Mouse (Mus musculus) stomach, embryonic 14.5 days (tissue): ENCODE results near the gene Hexdc. TPM values are rescaled to one million over a fixed set of nuclear protein-coding genes. Genes with fewer than 3 reads are reported as not detected.

ENCODE experiments used
- ATAC-seq: fragments of 200-750 bp; cut with Nextera tagmentation; 2 replicates; pipeline ENCODE4 v1.8.0; 2017; ENCODE audit warnings: low read depth, moderate TSS enrichment; ENCODE audit not compliant: insufficient number of reproducible peaks, insufficient read depth, low FRiP score
- H3K27ac ChIP-seq: fragments of 300-500 bp; sonication (generic); 2 replicates; pipeline ENCODE4 v1.5.1; 2014; ENCODE audit warnings: mild to moderate bottlenecking, low read length, moderate library complexity, mixed read lengths
- H3K27me3 ChIP-seq: fragments of 300-500 bp; sonication (generic); 2 replicates; pipeline ENCODE4 v1.6.1; 2014; ENCODE audit warnings: low read length, control low read depth, mixed read lengths; ENCODE audit not compliant: control insufficient read depth, insufficient read depth
- H3K36me3 ChIP-seq: fragments of 300-500 bp; sonication (generic); 2 replicates; pipeline ENCODE4 v1.6.1; 2014; ENCODE audit warnings: mild to moderate bottlenecking, control low read depth, low read length, moderate library complexity, mixed read lengths; ENCODE audit not compliant: control insufficient read depth, insufficient read depth
- H3K4me1 ChIP-seq: fragments of 300-500 bp; sonication (generic); 2 replicates; pipeline ENCODE4 v1.6.1; 2014; ENCODE audit warnings: low read length, control low read depth, mixed read lengths; ENCODE audit not compliant: control insufficient read depth, insufficient read depth
- H3K4me2 ChIP-seq: fragments of 300-500 bp; sonication (generic); replicated peaks from 2 replicates; pipeline ENCODE4 v1.6.1; 2014; ENCODE audit warnings: low read depth, low read length, control low read depth
- H3K4me3 ChIP-seq: fragments of 300-500 bp; sonication (generic); 2 replicates; pipeline ENCODE4 v1.5.1; 2014; ENCODE audit warnings: low read depth, low read length, control low read depth
- H3K9ac ChIP-seq: fragments of 300-500 bp; sonication (generic); replicated peaks from 2 replicates; pipeline ENCODE4 v1.6.1; 2014; ENCODE audit warnings: low read depth, mild to moderate bottlenecking, control low read depth, low read length, moderate library complexity, mixed read lengths
- H3K9me3 ChIP-seq: fragments of 300-500 bp; sonication (generic); 2 replicates; pipeline ENCODE4 v1.6.1; 2016; ENCODE audit warnings: low read depth, low read length, control low read depth; ENCODE audit not compliant: control insufficient read depth
- WGBS: fragments of 180-500 bp; shearing (Covaris S2); extraction: QIAGEN DNeasy Blood & Tissue Kit; methylation state at CpG from one replicate; pipeline ENCODE4 v1.1.7; 2014; 5-methylcytosine and 5-hydroxymethylcytosine counted together
- polyA plus RNA-seq: library from polyadenylated mRNA; unstranded; fragments of >200 nt; fragmentation: Nextera tagmentation; extraction: Ambion mirVana; gene quantifications from 2 replicates; pipeline ENCODE4 v1.2.1, GENCODE M21; 2014

Gene Hexdc
- polyA plus RNA-seq, 1 experiment from 2014 or later = 12.0 TPM

- Histone ChIP-seq H3K4me2 (no peak overlapping the region), H3K4me3 (no peak overlapping the region), H3K27me3 (no peaks in the 10 kb centered on the region), H3K27ac (no peak overlapping the region), H3K36me3 (no peaks in the 10 kb centered on the region; the same call in 1 of the 2 replicates), H3K4me1 (no peaks in the 10 kb centered on the region), H3K9ac (no peak overlapping the region), H3K9me3 (no peaks in the 10 kb centered on the region)
- WGBS = 56% methylated on average over 12 of the region's 12 CpGs
- peak; percentile 39; the same call in 1 of the 2 replicates for ATAC-seq
Observed at GRCm38 (mm10) chr11:121176285-121177270, 27.7 kb upstream of the Hexdc start.

GRCm38 (mm10) chr11:121189681-121190080 lies 14.6 kb upstream of the Hexdc start:
- Histone ChIP-seq H3K36me3 (no peaks in the 10 kb centered on the region), H3K9ac (no peak overlapping the region), H3K27ac (no peak overlapping the region), H3K4me2 (no peak overlapping the region), H3K4me1 (no peaks in the 10 kb centered on the region), H3K27me3 (no peaks in the 10 kb centered on the region), H3K4me3 (no peak overlapping the region), H3K9me3 (no peaks in the 10 kb centered on the region)
- WGBS = 78% methylated on average over 3 of the region's 3 CpGs
- ATAC-seq = no peak

GRCm38 (mm10) chr11:121192742-121193141 lies 11.5 kb upstream of the Hexdc start:
- Histone ChIP-seq H3K4me2 (no peak overlapping the region), H3K36me3 (no peaks in the 10 kb centered on the region), H3K27ac (no peak overlapping the region), H3K27me3 (no peaks in the 10 kb centered on the region), H3K4me1 (no peaks in the 10 kb centered on the region), H3K9ac (no peak overlapping the region), H3K4me3 (no peak overlapping the region), H3K9me3 (no peaks in the 10 kb centered on the region)
- no peak for ATAC-seq
- 70% methylated on average over 2 of the region's 2 CpGs for WGBS

GRCm38 (mm10) chr11:121193415-121193814 lies 10.8 kb upstream of the Hexdc start:
- H3K4me3 ChIP-seq = no peak overlapping the region
- H3K27ac ChIP-seq = no peak overlapping the region
- no peak for ATAC-seq
- no peak overlapping the region for H3K4me2 ChIP-seq
- H3K4me1 ChIP-seq = no peaks in the 10 kb centered on the region
- H3K9me3 ChIP-seq = no peaks in the 10 kb centered on the region
- WGBS = 87% methylated on average over 3 of the region's 3 CpGs
- H3K9ac ChIP-seq = no peak overlapping the region
- H3K36me3 ChIP-seq = no peaks in the 10 kb centered on the region
- no peaks in the 10 kb centered on the region for H3K27me3 ChIP-seq

GRCm38 (mm10) chr11:121198622-121199021 lies 5.6 kb upstream of the Hexdc start:
- Histone ChIP-seq H3K27me3 (no peaks in the 10 kb centered on the region), H3K27ac (no peak overlapping the region), H3K4me3 (no peak overlapping the region), H3K9ac (no peak overlapping the region), H3K9me3 (no peaks in the 10 kb centered on the region), H3K4me1 (no peaks in the 10 kb centered on the region), H3K4me2 (no peak overlapping the region), H3K36me3 (no peaks in the 10 kb centered on the region)
- ATAC-seq = no peak
- 13% methylated on average over 2 of the region's 2 CpGs for WGBS

- Histone ChIP-seq H3K27me3 (no peaks in the 10 kb centered on the region), H3K4me1 (no peaks in the 10 kb centered on the region), H3K9ac (no peak overlapping the region), H3K4me3 (no peak overlapping the region), H3K36me3 (no peaks in the 10 kb centered on the region), H3K27ac (no peak overlapping the region), H3K9me3 (no peaks in the 10 kb centered on the region), H3K4me2 (no peak overlapping the region)
- ATAC-seq = no peak
- WGBS = 82% methylated on average over 4 of the region's 4 CpGs
Observed at GRCm38 (mm10) chr11:121199851-121200250, 4.4 kb upstream of the Hexdc start.

- H3K36me3 ChIP-seq = no peaks in the 10 kb centered on the region
- H3K9me3 ChIP-seq = no peaks in the 10 kb centered on the region
- WGBS = 85% methylated on average over 6 of the region's 6 CpGs
- H3K4me3 ChIP-seq = no peak overlapping the region
- no peak overlapping the region for H3K4me2 ChIP-seq
- H3K27ac ChIP-seq = no peak overlapping the region
- 0 out of 2 replicates have a peak, but pooled peaks cover 4% of the 10 kb centered on the region for H3K4me1 ChIP-seq
- no peak for ATAC-seq
- H3K27me3 ChIP-seq = no peaks in the 10 kb centered on the region
- H3K9ac ChIP-seq = no peak overlapping the region
Observed at GRCm38 (mm10) chr11:121200781-121201180, 3.5 kb upstream of the Hexdc start.

GRCm38 (mm10) chr11:121201436-121202198 lies 2.6 kb upstream of the Hexdc start:
- ATAC-seq = no peak
- no peak overlapping the region for H3K27ac ChIP-seq
- no peak overlapping the region for H3K9ac ChIP-seq
- H3K9me3 ChIP-seq = no peaks in the 10 kb centered on the region
- no peak overlapping the region for H3K4me3 ChIP-seq
- no peak overlapping the region for H3K4me2 ChIP-seq
- 38% methylated on average over 11 of the region's 11 CpGs for WGBS
- no peaks in the 10 kb centered on the region for H3K36me3 ChIP-seq
- H3K4me1 ChIP-seq = 0 out of 2 replicates have a peak, but pooled peaks cover 4% of the 10 kb centered on the region
- H3K27me3 ChIP-seq = no peaks in the 10 kb centered on the region
